Mouse (Mus musculus) T-helper 17 cell (primary cell): ENCODE measurements around the gene Cdk19.
"Not testable (repeated sequence)": the region's sequence is repeated elsewhere in the genome, so short reads cannot be mapped to it uniquely, and the experiment has no call there.

Experiments used
- in situ Hi-C, 2 experiments: fragments of 300-600 bp; cut with MboI, MseI; formaldehyde crosslinking; loops; 1 replicate in 1 of 2; 2 replicates in 1 of 2; pipeline ENCODE4 v1.15.1; 2025; ENCODE audit warnings: high pct_unique_total_duplicates in 2 of 2

The Cdk19 gene

GRCm38 (mm10) chr10:40515225-40515681, 175.9 kb downstream of the Cdk19 start:
- in situ Hi-C loops, result loop anchor here in 1 of 2 experiments (5.0 kb wide), 1 partner anchor 143 kb away; no protein-coding TSS in a partner anchor

GRCm38 (mm10) chr10:40516421-40516820, 177.1 kb downstream of the Cdk19 start:
- in situ Hi-C loops, result loop anchor here in 1 of 2 experiments (5.0 kb wide), 1 partner anchor 144 kb away; no protein-coding TSS in a partner anchor

GRCm38 (mm10) chr10:40519586-40519985, 180.2 kb downstream of the Cdk19 start:
- in situ Hi-C loops, result loop anchor here in 1 of 2 experiments (5.0 kb wide), 1 partner anchor 147 kb away; no protein-coding TSS in a partner anchor

DNA sequence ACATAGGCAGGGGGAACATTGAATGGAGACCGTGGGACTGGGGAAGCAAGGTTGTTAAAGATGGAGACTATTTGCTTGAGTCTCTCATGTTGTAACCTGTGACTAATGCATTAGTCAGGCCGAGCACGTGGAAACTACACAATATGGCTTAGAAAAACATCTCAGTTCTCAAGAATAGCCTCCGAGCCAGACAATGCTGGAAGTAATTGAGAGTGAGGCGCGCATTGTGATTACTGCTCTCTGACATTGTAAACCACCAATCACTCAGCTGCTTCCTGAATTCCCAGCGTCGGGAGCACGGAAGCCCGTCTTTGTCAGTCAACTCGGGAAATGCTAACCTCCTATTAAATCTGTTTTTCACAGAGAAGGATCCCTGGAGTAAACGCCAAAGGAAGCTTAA, 182.2 kb downstream of the Cdk19 start:
- in situ Hi-C loops, result no loop called here

GRCm38 (mm10) chr10:40523312-40523975, 184.1 kb downstream of the Cdk19 start:
- in situ Hi-C loops, result no loop called here

- in situ Hi-C loops, result no loop called here
Observed at GRCm38 (mm10) chr10:40524032-40524806, 184.9 kb downstream of the Cdk19 start.

DNA sequence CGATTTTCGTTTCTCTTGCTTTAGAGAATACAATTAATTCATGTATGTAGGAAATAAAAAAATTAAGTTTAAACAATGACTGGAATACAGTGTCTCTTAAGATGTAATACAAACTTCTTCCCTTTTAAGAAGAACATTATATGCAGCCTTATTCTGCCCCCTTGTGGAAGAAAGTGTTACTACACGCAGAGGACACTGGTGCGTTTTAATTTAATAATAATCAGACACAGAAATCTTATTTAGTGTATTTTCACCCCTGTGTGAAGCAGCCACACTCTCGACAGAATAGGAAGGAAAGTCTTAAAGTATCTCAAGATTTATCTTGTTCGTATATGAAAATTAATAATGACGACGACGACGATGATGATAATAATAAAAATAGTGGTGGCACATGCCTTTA, 185.6 kb downstream of the Cdk19 start:
- in situ Hi-C loops, result loop anchor here (5.0 kb wide), 3 partner anchors 258 to 1752 kb away; partner anchors contain the start of genes Foxo3 (in 1 of the 2) and Gtf3c6 (in 1 of the 2)

GRCm38 (mm10) chr10:40525616-40526155, 186.3 kb downstream of the Cdk19 start:
- in situ Hi-C loops, result loop anchor here (5.0 kb wide), 3 partner anchors 258 to 1752 kb away; partner anchors contain the start of genes Foxo3 (in 1 of the 2) and Gtf3c6 (in 1 of the 2)

DNA sequence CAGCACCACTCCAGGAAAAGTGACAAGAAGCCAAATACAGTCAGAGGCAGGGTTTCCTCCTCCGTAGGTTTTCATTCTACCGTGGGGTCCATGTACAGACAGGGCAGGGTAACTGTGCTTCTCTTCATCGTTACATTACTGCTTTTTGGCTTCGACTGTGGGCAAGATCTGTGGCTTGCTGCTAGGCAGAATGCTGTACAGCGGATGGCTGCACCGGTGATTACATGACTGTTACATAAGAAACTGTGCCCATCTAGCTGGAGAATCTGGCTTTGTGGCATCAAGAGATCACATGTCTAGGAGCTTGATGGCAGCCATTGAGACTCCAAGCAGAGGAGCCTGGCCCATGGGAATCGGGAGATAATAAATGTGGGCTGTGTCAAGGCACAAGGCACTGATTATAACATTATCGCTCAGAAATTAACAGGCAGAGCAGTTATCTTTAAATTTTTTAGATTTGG, 187.0 kb downstream of the Cdk19 start:
- in situ Hi-C loops, result loop anchor here (5.0 kb wide), 3 partner anchors 259 to 1751 kb away; partner anchors contain the start of genes Foxo3 (in 1 of the 2) and Gtf3c6 (in 1 of the 2)

DNA sequence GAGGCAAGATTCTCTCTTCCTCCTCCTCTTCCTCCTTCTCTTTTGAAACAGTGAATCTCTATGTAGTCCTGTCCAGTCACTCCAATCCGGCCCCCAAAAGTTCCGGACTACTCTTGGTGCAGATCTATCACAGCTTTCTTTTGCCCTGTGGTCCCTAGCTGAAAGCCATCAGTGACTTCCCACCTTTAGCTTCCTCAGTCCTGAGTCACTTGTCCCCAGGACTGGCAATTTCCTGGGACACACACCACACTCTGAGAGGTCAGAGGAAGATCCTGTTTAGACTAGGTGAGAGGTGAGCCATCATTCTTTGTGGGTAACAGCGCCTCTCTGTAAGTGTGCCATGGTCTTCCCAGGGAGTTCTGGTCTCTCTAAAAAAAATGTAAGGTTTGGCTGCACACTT, 187.6 kb downstream of the Cdk19 start:
- in situ Hi-C loops, result loop anchor here (5.0 kb wide), 3 partner anchors 260 to 1750 kb away; partner anchors contain the start of genes Foxo3 (in 1 of the 2) and Gtf3c6 (in 1 of the 2)

DNA sequence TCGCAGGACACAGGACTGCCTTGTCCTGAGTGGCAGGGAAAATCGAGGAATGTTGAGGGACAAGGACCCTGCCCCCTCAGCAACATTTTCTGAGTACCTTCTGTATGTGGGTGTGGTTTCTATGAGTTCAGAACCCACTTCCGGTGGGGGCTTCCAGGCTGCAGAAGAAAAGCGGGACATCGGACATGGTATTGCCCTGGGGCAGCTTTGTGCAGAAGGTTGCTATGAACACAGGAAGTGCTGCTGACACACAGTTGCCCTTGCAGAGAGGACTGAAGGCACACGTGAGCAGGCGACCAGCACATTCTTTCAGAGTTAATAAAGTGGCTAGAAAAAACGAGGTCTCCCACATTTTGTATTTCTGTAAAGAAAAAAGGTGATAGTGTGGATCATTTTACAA, 188.2 kb downstream of the Cdk19 start:
- in situ Hi-C loops, result loop anchor here (5.0 kb wide), 3 partner anchors 260 to 1750 kb away; partner anchors contain the start of genes Foxo3 (in 1 of the 2) and Gtf3c6 (in 1 of the 2)

GRCm38 (mm10) chr10:40528668-40529067, 189.3 kb downstream of the Cdk19 start:
- in situ Hi-C loops, result loop anchor here (5.0 kb wide), 3 partner anchors 261 to 1749 kb away; partner anchors contain the start of genes Foxo3 (in 1 of the 2) and Gtf3c6 (in 1 of the 2)

- in situ Hi-C loops, result loop anchor here (5.0 kb wide), 3 partner anchors 262 to 1748 kb away; partner anchors contain the start of genes Foxo3 (in 1 of the 2) and Gtf3c6 (in 1 of the 2)
Observed at GRCm38 (mm10) chr10:40529617-40530016, 190.3 kb downstream of the Cdk19 start.

- in situ Hi-C loops, result no loop called here
Observed at GRCm38 (mm10) chr10:40530661-40531060, 191.3 kb downstream of the Cdk19 start.

- in situ Hi-C loops, result not testable (repeated sequence)
Observed at GRCm38 (mm10) chr10:40532586-40532985, 193.2 kb downstream of the Cdk19 start.
